Mouse (Mus musculus): ENCODE results near the gene Mark3. TPM values are rescaled to one million over a fixed set of nuclear protein-coding genes. Genes with fewer than 3 reads are reported as not detected.
"Not testable (repeated sequence)": the region's sequence is repeated elsewhere in the genome, so short reads cannot be mapped to it uniquely, and the experiment has no call there.

Mark3 gene
- total and polyA plus RNA-seq, 2 experiments from 2014 or later: 36.9 to 172 TPM

- WGBS: 74% methylated on average over 7 of the region's 7 CpGs
- DNase-seq (no peak), ATAC-seq (no peak)
- H3K4me2 ChIP-seq (ENCODE audit: low read depth): no peak overlapping the region
- no peaks in the 10 kb centered on the region for H3K9me3 ChIP-seq (ENCODE audit: low read length)
- no peak for TF ChIP-seq CTCF (IDR thresholded peaks at IDR 0.05; ENCODE audit: low read depth)
- peaks cover 27% of the 10 kb centered on the region for H3K36me3 ChIP-seq (ENCODE audit: insufficient read depth)
- no peak overlapping the region for H3K9ac ChIP-seq
- no peaks in the 10 kb centered on the region for H3K27me3 ChIP-seq (ENCODE audit: insufficient read depth, low read length)
- no peak overlapping the region for H3K4me3 ChIP-seq (ENCODE audit: low read depth, low read length)
- no peaks in the 10 kb centered on the region for H3K4me1 ChIP-seq (ENCODE audit: insufficient read depth)
- H3K27ac ChIP-seq (ENCODE audit: low read depth, low read length): no peak overlapping the region
Observed at GRCm38 (mm10) chr12:111618266-111618665, 43.9 kb downstream of the Mark3 start.

GRCm38 (mm10) chr12:111648061-111648645 is 73.8 kb downstream of the Mark3 start:
- ATAC-seq (peak; percentile 94), DNase-seq (peak; percentile 82)
- 56% methylated on average over 6 of the region's 6 CpGs for WGBS
- Histone ChIP-seq H3K27ac (ENCODE audit: low read depth, low read length) (no peak overlapping the region), H3K9ac (no peak overlapping the region), H3K4me3 (ENCODE audit: low read depth, low read length) (no peak overlapping the region), H3K9me3 (ENCODE audit: low read length) (no peaks in the 10 kb centered on the region), H3K36me3 (ENCODE audit: insufficient read depth) (peaks cover 74% of the 10 kb centered on the region), H3K4me1 (ENCODE audit: insufficient read depth) (no peaks in the 10 kb centered on the region), H3K27me3 (ENCODE audit: insufficient read depth, low read length) (no peaks in the 10 kb centered on the region), H3K4me2 (ENCODE audit: low read depth) (no peak overlapping the region)
- TF ChIP-seq CTCF (IDR thresholded peaks at IDR 0.05; ENCODE audit: low read depth): peak; percentile 87

GRCm38 (mm10) chr12:111652953-111653352 is 78.6 kb downstream of the Mark3 start:
- Histone ChIP-seq H3K4me3 (ENCODE audit: low read depth, low read length) (no peak overlapping the region), H3K9ac (no peak overlapping the region), H3K4me1 (ENCODE audit: insufficient read depth) (no peaks in the 10 kb centered on the region), H3K9me3 (ENCODE audit: low read length) (no peaks in the 10 kb centered on the region), H3K4me2 (ENCODE audit: low read depth) (no peak overlapping the region), H3K36me3 (ENCODE audit: insufficient read depth) (peaks cover 70% of the 10 kb centered on the region), H3K27ac (ENCODE audit: low read depth, low read length) (no peak overlapping the region), H3K27me3 (ENCODE audit: insufficient read depth, low read length) (no peaks in the 10 kb centered on the region)
- no peak for DNase-seq
- ATAC-seq: no peak
- TF ChIP-seq CTCF (IDR thresholded peaks at IDR 0.05; ENCODE audit: low read depth): no peak
- WGBS: 83% methylated on average over 3 of the region's 3 CpGs

GRCm38 (mm10) chr12:111653434-111653833 is 79.1 kb downstream of the Mark3 start:
- TF ChIP-seq CTCF (IDR thresholded peaks at IDR 0.05; ENCODE audit: low read depth): peak; percentile 88
- no peak overlapping the region for H3K27ac ChIP-seq (ENCODE audit: low read depth, low read length)
- no peak overlapping the region for H3K4me3 ChIP-seq (ENCODE audit: low read depth, low read length)
- no peaks in the 10 kb centered on the region for H3K27me3 ChIP-seq (ENCODE audit: insufficient read depth, low read length)
- 27% methylated on average over 3 of the region's 3 CpGs for WGBS
- H3K9me3 ChIP-seq (ENCODE audit: low read length): no peaks in the 10 kb centered on the region
- H3K9ac ChIP-seq: no peak overlapping the region
- no peaks in the 10 kb centered on the region for H3K4me1 ChIP-seq (ENCODE audit: insufficient read depth)
- peak; percentile 81 for ATAC-seq
- no peak overlapping the region for H3K4me2 ChIP-seq (ENCODE audit: low read depth)
- peak; percentile 80 for DNase-seq
- H3K36me3 ChIP-seq (ENCODE audit: insufficient read depth): peaks cover 67% of the 10 kb centered on the region

- Histone ChIP-seq H3K9ac (no peak overlapping the region), H3K4me3 (ENCODE audit: low read depth, low read length) (no peak overlapping the region), H3K27me3 (ENCODE audit: insufficient read depth, low read length) (no peaks in the 10 kb centered on the region), H3K27ac (ENCODE audit: low read depth, low read length) (no peak overlapping the region), H3K36me3 (ENCODE audit: insufficient read depth) (peaks cover 64% of the 10 kb centered on the region), H3K4me1 (ENCODE audit: insufficient read depth) (no peaks in the 10 kb centered on the region), H3K9me3 (ENCODE audit: low read length) (no peaks in the 10 kb centered on the region), H3K4me2 (ENCODE audit: low read depth) (no peak overlapping the region)
- no peak for DNase-seq
- ATAC-seq: no peak
- 93% methylated on average over 11 of the region's 11 CpGs for WGBS
- no peak for TF ChIP-seq CTCF (IDR thresholded peaks at IDR 0.05; ENCODE audit: low read depth)
Observed at GRCm38 (mm10) chr12:111655695-111656094, 81.4 kb downstream of the Mark3 start.

GRCm38 (mm10) chr12:111659331-111659730 is 85.0 kb downstream of the Mark3 start:
- no peak overlapping the region for H3K27ac ChIP-seq (ENCODE audit: low read depth, low read length)
- H3K27me3 ChIP-seq (ENCODE audit: insufficient read depth, low read length): no peaks in the 10 kb centered on the region
- ATAC-seq: no peak
- no peaks in the 10 kb centered on the region for H3K4me1 ChIP-seq (ENCODE audit: insufficient read depth)
- H3K9ac ChIP-seq: no peak overlapping the region
- DNase-seq: no peak
- H3K4me2 ChIP-seq (ENCODE audit: low read depth): no peak overlapping the region
- no peaks in the 10 kb centered on the region for H3K9me3 ChIP-seq (ENCODE audit: low read length)
- no peak overlapping the region for H3K4me3 ChIP-seq (ENCODE audit: low read depth, low read length)
- H3K36me3 ChIP-seq (ENCODE audit: insufficient read depth): peaks cover 44% of the 10 kb centered on the region
- TF ChIP-seq CTCF (IDR thresholded peaks at IDR 0.05; ENCODE audit: low read depth): no peak
- WGBS: 97% methylated on average over 4 of the region's 4 CpGs

GRCm38 (mm10) chr12:111660628-111661027 is 86.3 kb downstream of the Mark3 start:
- Histone ChIP-seq H3K4me1 (ENCODE audit: insufficient read depth) (no peaks in the 10 kb centered on the region), H3K27me3 (ENCODE audit: insufficient read depth, low read length) (no peaks in the 10 kb centered on the region), H3K27ac (ENCODE audit: low read depth, low read length) (no peak overlapping the region), H3K9ac (no peak overlapping the region), H3K9me3 (ENCODE audit: low read length) (no peaks in the 10 kb centered on the region), H3K4me3 (ENCODE audit: low read depth, low read length) (no peak overlapping the region), H3K36me3 (ENCODE audit: insufficient read depth) (peaks cover 35% of the 10 kb centered on the region), H3K4me2 (ENCODE audit: low read depth) (no peak overlapping the region)
- TF ChIP-seq CTCF (IDR thresholded peaks at IDR 0.05; ENCODE audit: low read depth): no peak
- WGBS: 93% methylated on average over 1 of the region's 1 CpGs
- DNase-seq (no peak), ATAC-seq (no peak)

GRCm38 (mm10) chr12:111661554-111661953 is 87.2 kb downstream of the Mark3 start:
- H3K9me3 ChIP-seq (ENCODE audit: low read length); DNase-seq; H3K9ac ChIP-seq; ATAC-seq; H3K27ac ChIP-seq (ENCODE audit: low read depth, low read length); H3K4me1 ChIP-seq (ENCODE audit: insufficient read depth); H3K27me3 ChIP-seq (ENCODE audit: insufficient read depth, low read length); H3K4me3 ChIP-seq (ENCODE audit: low read depth, low read length); H3K4me2 ChIP-seq (ENCODE audit: low read depth): not testable (repeated sequence)
- 97% methylated on average over 11 of the region's 11 CpGs for WGBS
- peaks cover 27% of the 10 kb centered on the region for H3K36me3 ChIP-seq (ENCODE audit: insufficient read depth)

All from forebrain, postnatal 0 days (tissue).